Mouse (Mus musculus) stomach, postnatal 0 days (tissue): Measurements from ENCODE around the gene Pax3. TPM values are rescaled to one million over a fixed set of nuclear protein-coding genes. Genes with fewer than 3 reads are reported as not detected.

Experiments
- ATAC-seq: fragments of 200-750 bp; cut with Nextera tagmentation; 2 replicates; pipeline ENCODE4 v1.8.0; 2017; ENCODE audit not compliant: low FRiP score, low TSS enrichment
- DNase-seq: peaks from one replicate; pipeline ENCODE4 v3.0.0-alpha.2; 2016; ENCODE audit warnings: low spot score
- H3K27ac ChIP-seq: fragments of 300-500 bp; sonication (generic); replicated peaks from 2 replicates; pipeline ENCODE4 v1.5.1; 2014; ENCODE audit warnings: mild to moderate bottlenecking, control low read depth
- H3K27me3 ChIP-seq: fragments of 300-500 bp; sonication (generic); 2 replicates; pipeline ENCODE4 v1.6.1; 2014; ENCODE audit warnings: low read length; ENCODE audit not compliant: control insufficient read depth, insufficient read depth
- H3K36me3 ChIP-seq: fragments of 300-500 bp; sonication (generic); 2 replicates; pipeline ENCODE4 v1.6.1; 2014; ENCODE audit warnings: low read length, mixed read lengths; ENCODE audit not compliant: control insufficient read depth, insufficient read depth
- H3K4me1 ChIP-seq: fragments of 300-500 bp; sonication (generic); replicated peaks from 2 replicates; pipeline ENCODE4 v1.6.1; 2014; ENCODE audit warnings: antibody characterized with exemption; ENCODE audit not compliant: control insufficient read depth, insufficient read depth
- H3K4me2 ChIP-seq: fragments of 300-500 bp; sonication (generic); replicated peaks from 2 replicates; pipeline ENCODE4 v1.6.1; 2014; ENCODE audit warnings: low read depth, mild to moderate bottlenecking, control low read depth, moderate library complexity
- H3K4me3 ChIP-seq: fragments of 300-500 bp; sonication (generic); 2 replicates; pipeline ENCODE4 v1.5.1; 2014; ENCODE audit warnings: low read depth, low read length, control low read depth
- H3K9ac ChIP-seq: fragments of 300-500 bp; sonication (generic); 2 replicates; pipeline ENCODE4 v1.6.1; 2014; ENCODE audit warnings: mild to moderate bottlenecking, low read length, control low read depth, mixed read lengths
- H3K9me3 ChIP-seq: fragments of 300-500 bp; sonication (generic); 2 replicates; pipeline ENCODE4 v1.6.1; 2016; ENCODE audit warnings: low read length; ENCODE audit not compliant: control insufficient read depth
- CTCF ChIP-seq: IDR thresholded peaks from 2 replicates; pipeline ENCODE4 v1.5.1; 2016; ENCODE audit warnings: antibody characterized with exemption, low read depth, mild to moderate bottlenecking, moderate library complexity
- EP300 ChIP-seq: optimal IDR thresholded peaks from 2 replicates; pipeline ENCODE3; 2016; ENCODE audit warnings: antibody characterized with exemption
- WGBS: fragments of 180-500 bp; shearing (Covaris S2); extraction: QIAGEN DNeasy Blood & Tissue Kit; methylation state at CpG from one replicate; pipeline ENCODE4 v1.1.7; 2014; 5-methylcytosine and 5-hydroxymethylcytosine counted together
- polyA plus RNA-seq: library from polyadenylated mRNA; unstranded; fragments of >200 nt; fragmentation: Nextera tagmentation; extraction: Ambion mirVana; gene quantifications from 2 replicates; pipeline ENCODE4 v1.2.1, GENCODE M21; 2015

The Pax3 gene
- polyA plus RNA-seq, 1 experiment from 2014 or later: not detected

DNA sequence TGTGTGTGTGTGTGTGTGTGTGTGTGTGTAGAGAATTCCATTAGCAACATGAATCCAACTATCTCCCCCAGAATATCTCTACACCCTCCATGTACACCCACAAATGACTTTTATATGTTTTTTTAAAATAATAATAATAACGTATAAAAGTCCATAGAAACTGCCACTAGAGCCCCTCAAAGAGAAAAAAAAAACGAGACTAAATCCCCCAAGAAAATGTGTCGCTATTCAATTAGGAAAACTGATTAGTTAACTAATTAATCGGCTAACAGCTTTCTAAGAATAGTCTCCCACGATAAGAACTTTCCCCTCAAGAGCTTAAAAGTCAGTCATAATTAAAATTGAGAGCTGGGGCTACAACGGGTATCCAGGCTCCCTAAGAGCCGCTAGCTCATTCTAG, 55.6 kb downstream of the Pax3 start:
- no peak for TF ChIP-seq EP300
- no peak for TF ChIP-seq CTCF
- H3K27ac ChIP-seq: no peak overlapping the region
- WGBS: 12% methylated on average over 7 of the region's 7 CpGs
- ATAC-seq (no peak), DNase-seq (no peak)
- no peaks in the 10 kb centered on the region for H3K9me3 ChIP-seq
- no peak overlapping the region for H3K9ac ChIP-seq
- peaks cover 24% of the 10 kb centered on the region; the same call in 1 of the 2 replicates for H3K27me3 ChIP-seq
- no peaks in the 10 kb centered on the region for H3K4me1 ChIP-seq
- no peaks in the 10 kb centered on the region for H3K36me3 ChIP-seq
- H3K4me3 ChIP-seq: no peak overlapping the region
- H3K4me2 ChIP-seq: no peak overlapping the region

DNA sequence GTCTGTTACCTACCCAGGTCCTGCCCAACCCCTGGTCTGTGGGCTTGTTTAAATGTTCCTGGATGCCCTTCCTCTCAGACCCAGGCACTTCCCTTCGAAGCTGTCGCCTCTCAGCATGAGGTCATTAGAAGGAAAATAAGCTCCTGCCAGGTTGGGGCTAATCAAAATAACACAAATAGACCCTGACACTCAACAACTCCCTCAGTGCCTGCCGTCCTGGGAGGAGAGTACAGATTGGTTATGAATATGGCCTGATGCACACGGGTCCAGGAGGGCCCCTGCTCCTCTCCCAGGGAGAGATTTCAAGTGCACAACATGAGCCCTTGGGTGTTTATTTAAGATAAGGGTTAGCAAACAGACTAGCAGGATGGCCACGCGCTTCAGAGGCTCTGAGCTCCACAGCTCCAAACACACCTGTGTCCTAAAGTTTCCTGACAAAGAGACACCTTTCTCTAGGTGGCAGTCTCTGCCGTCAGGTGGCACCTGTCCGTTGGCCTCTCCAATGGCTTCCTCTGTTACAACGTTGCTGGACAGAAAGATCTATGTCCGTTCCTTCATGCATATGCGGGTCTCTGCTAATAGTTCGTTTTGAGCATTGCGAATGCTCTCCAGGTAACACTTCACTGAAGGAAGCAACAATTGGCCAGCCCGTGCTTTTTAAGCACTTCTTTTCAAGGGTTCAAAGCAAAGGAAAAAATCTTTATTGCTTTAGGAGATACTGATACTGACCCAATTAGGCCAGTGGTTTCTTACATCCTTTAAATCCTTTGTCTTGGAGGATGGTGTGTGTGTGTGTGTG, 56.2 kb downstream of the Pax3 start:
- H3K9ac ChIP-seq: no peak overlapping the region
- no peak for ATAC-seq
- 2% methylated on average over 14 of the region's 14 CpGs for WGBS
- peaks cover 24% of the 10 kb centered on the region; the same call in 1 of the 2 replicates for H3K27me3 ChIP-seq
- H3K4me3 ChIP-seq: no peak overlapping the region
- H3K4me2 ChIP-seq: no peak overlapping the region
- H3K27ac ChIP-seq: no peak overlapping the region
- TF ChIP-seq EP300 (no peak), CTCF (peak; percentile 52)
- H3K36me3 ChIP-seq: no peaks in the 10 kb centered on the region
- peak; percentile 26 for DNase-seq
- no peaks in the 10 kb centered on the region for H3K4me1 ChIP-seq
- no peaks in the 10 kb centered on the region for H3K9me3 ChIP-seq

DNA sequence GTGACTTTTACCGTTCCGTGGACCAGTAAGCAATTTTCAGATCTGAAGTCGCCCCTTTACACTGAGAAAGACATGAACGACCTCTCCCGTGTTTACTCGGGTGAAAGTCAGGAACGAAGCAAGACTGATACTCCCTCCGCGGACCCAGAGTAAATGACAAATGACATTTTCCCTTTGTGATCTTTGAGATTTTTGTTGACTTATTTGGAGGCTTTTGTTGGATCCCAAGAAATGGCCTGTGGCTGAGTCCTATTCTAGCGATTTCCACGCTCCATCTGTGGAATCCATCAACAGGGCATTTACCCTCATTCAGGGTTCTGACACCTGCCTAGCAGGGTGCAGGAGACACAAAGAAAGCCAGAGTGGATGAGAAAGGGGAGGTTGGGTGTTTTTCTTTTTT, 57.6 kb downstream of the Pax3 start:
- H3K36me3 ChIP-seq: no peaks in the 10 kb centered on the region
- H3K4me1 ChIP-seq: no peaks in the 10 kb centered on the region
- no peaks in the 10 kb centered on the region for H3K9me3 ChIP-seq
- 6% methylated on average over 11 of the region's 11 CpGs for WGBS
- H3K9ac ChIP-seq: no peak overlapping the region
- H3K4me3 ChIP-seq: no peak overlapping the region
- no peak for DNase-seq
- H3K4me2 ChIP-seq: no peak overlapping the region
- TF ChIP-seq CTCF: no peak
- no peak for TF ChIP-seq EP300
- H3K27ac ChIP-seq: no peak overlapping the region
- peaks cover 21% of the 10 kb centered on the region; the same call in 1 of the 2 replicates for H3K27me3 ChIP-seq
- ATAC-seq: no peak

DNA sequence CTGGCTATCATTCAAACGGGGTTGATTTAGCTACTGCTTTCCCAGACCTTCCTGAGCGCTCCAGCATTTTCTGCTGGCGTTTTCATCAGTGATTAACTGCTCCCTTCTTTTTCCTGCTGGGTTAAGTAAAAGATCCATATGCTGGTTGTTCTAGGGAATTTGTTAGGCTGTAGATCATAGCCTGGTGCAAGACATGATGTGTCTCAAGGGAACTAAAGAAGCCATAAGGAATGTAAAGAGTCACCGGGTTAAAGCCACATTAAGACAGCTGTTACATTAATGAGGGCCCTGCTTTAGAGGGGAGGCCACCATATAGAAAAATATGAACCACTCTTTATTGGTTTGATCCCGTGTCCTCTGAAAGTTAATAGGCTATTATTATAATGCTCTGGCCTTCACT, 67.7 kb downstream of the Pax3 start:
- ATAC-seq: no peak
- Histone ChIP-seq H3K4me2 (no peak overlapping the region), H3K4me1 (no peaks in the 10 kb centered on the region), H3K9me3 (no peaks in the 10 kb centered on the region), H3K4me3 (no peak overlapping the region), H3K36me3 (no peaks in the 10 kb centered on the region), H3K9ac (no peak overlapping the region), H3K27ac (no peak overlapping the region), H3K27me3 (0 out of 2 replicates have a peak, but pooled peaks cover 2% of the 10 kb centered on the region)
- 43% methylated on average over 5 of the region's 5 CpGs for WGBS
- no peak for TF ChIP-seq EP300
- TF ChIP-seq CTCF: no peak
- no peak for DNase-seq

DNA sequence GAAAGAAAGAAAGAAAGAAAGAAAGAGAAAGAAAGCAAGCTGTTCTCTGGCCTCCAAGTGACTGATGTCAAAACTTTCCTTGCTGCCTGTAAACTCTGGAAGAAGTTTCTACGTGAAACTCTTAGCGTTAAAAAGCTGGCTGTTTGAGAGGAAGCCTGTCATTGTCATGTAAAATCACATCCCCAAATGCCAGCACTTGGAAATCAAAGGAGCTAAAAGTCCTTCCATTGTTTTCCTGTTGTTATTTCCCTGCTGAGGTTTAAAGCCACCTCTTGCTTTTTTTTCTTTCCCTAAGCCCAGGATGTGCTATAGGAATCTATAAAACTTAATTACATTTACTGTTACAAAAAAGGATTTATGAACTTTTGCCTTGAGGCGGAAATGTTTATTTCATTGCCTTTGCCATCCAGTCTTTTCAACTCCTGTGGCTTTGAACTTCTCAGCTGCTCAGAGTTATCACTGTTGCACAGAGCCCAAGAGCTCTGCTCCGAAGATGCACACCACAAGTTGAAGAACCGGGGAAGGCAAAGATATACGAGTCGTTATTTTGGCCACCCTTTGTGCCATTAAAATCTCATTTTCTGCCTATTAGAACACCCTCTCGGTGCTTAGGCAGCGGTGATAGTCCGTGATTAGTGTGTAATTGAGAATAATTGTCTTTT, 76.9 kb downstream of the Pax3 start:
- no peak overlapping the region for H3K9ac ChIP-seq
- H3K9me3 ChIP-seq: no peaks in the 10 kb centered on the region
- DNase-seq: no peak
- H3K27me3 ChIP-seq: no peaks in the 10 kb centered on the region
- WGBS: 20% methylated on average over 10 of the region's 10 CpGs
- H3K4me3 ChIP-seq: no peak overlapping the region
- no peak overlapping the region for H3K4me2 ChIP-seq
- no peaks in the 10 kb centered on the region for H3K36me3 ChIP-seq
- H3K27ac ChIP-seq: no peak overlapping the region
- no peak for TF ChIP-seq EP300
- TF ChIP-seq CTCF: no peak
- no peaks in the 10 kb centered on the region for H3K4me1 ChIP-seq
- no peak for ATAC-seq

DNA sequence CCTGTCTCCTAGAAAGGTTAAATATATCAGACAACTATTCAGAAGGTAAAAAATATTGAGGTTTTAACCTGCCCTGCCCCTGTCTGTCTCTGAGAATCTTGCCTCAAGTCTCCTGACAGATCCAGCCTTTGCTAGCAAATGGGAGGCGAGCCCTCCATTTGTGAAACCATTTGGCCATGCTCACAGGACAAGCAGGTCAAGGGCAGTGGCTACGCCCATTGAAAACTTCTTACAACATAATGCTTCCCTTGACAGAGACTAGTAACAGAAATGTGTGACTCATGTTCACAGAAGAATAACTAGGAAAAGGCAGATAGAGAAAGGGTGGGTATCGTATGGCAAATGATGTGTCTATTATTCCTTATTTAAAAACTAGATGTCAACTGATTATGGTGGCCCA, 80.9 kb downstream of the Pax3 start:
- 78% methylated on average over 3 of the region's 3 CpGs for WGBS
- H3K27ac ChIP-seq: no peak overlapping the region
- TF ChIP-seq CTCF: no peak
- TF ChIP-seq EP300: no peak
- no peaks in the 10 kb centered on the region for H3K9me3 ChIP-seq
- H3K4me1 ChIP-seq: no peaks in the 10 kb centered on the region
- H3K4me3 ChIP-seq: no peak overlapping the region
- no peaks in the 10 kb centered on the region for H3K27me3 ChIP-seq
- no peak overlapping the region for H3K4me2 ChIP-seq
- no peaks in the 10 kb centered on the region for H3K36me3 ChIP-seq
- ATAC-seq: no peak
- DNase-seq: no peak
- no peak overlapping the region for H3K9ac ChIP-seq
